Comparison of ENCODE assay signal across 15 mouse cellular contexts in the genomic region with DNA sequence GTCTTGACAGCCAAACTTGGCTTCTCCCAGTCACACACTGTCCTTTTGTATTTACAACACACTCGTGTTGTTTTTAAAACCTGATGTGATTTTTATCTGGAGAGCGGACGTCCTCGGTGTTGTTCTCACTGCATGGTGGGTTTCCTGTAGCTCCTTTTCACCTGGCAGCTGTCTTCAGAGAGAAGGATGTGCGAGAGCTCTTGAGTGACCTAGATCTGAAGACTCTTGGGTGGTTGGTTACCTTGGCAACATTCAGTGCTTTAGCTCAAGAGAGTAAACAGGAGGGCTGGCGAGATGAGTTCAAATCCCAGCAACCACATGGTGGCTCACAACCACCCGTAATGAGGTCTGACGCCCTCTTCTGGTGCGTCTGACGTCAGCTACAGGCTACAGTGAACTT. TPM values are rescaled to one million over a fixed set of nuclear protein-coding genes. Genes with fewer than 3 reads are reported as not detected.
A peak's percentile ranks its signal among the peaks of the same experiment; 100 is the strongest.
DNase-seq lines count a peak whose midpoint lies in the region; ATAC-seq and TF ChIP-seq lines count a peak whose summit lies in the region.
"Had no signal": no experiment of that assay in that cellular context is flagged by ENCODE, and none has a peak within 500 bp of the region (broad histone marks: within the 10 kb centered on the region; RNA-seq: fewer than 3 reads in every experiment).

No protein-coding gene starts in this region.

- no peaks in the 10 kb centered on the region for H3K27me3 ChIP-seq in hindbrain, embryonic 11.5 days (ENCODE audit: control insufficient read depth, insufficient read depth, low read length)
- no peaks in the 10 kb centered on the region for H3K27me3 ChIP-seq in hindbrain, embryonic 14.5 days (ENCODE audit: control insufficient read depth, insufficient read depth, low read length)
- H3K27me3 ChIP-seq in ES-Bruce4 (ENCODE audit: control insufficient read depth, insufficient read depth, low read length, poor library complexity, severe bottlenecking), result no peaks in the 10 kb centered on the region
- H3K27me3 ChIP-seq in thymus, adult 2 months (ENCODE audit: control insufficient read depth, insufficient read depth, low read length), result no peaks in the 10 kb centered on the region
- H3K27me3 ChIP-seq in cerebellum, adult 2 months (ENCODE audit: control insufficient read depth, insufficient read depth, low read length), result no peaks in the 10 kb centered on the region
- H3K27me3 ChIP-seq: limb, embryonic 12.5 days had no signal

- no peaks in the 10 kb centered on the region for H3K9me3 ChIP-seq in hindbrain, embryonic 11.5 days (ENCODE audit: control insufficient read depth, low read length)
- no peaks in the 10 kb centered on the region for H3K9me3 ChIP-seq in hindbrain, embryonic 14.5 days (ENCODE audit: control insufficient read depth, low read length)
- no peaks in the 10 kb centered on the region for H3K9me3 ChIP-seq in ES-Bruce4 (replicated peaks; ENCODE audit: control insufficient read depth, insufficient read depth, low read length, poor library complexity, severe bottlenecking)
- H3K9me3 ChIP-seq: limb, embryonic 12.5 days had no signal

- peak; percentile 33 for DNase-seq in hindbrain, embryonic 11.5 days (ENCODE audit: low spot score)
- DNase-seq in hindbrain, embryonic 14.5 days (ENCODE audit: low spot score), result no peak
- DNase-seq in induced T-regulatory cell, adult 2 months (ENCODE audit: low read depth), result peak; percentile 96
- peak; percentile 71 for DNase-seq in thymus, adult 2 months
- no peak for DNase-seq in adrenal gland, postnatal 10 days
- DNase-seq in ovary, postnatal 10 days (ENCODE audit: low spot score), result no peak
- DNase-seq in cerebellum, adult 2 months, result no peak
- DNase-seq: adrenal gland, adult 2 months; cerebellum, adult 11-12 months; gastrocnemius, postnatal 14 days; heart, postnatal 14 days; kidney, postnatal 25 days had no signal

- H3K36me3 ChIP-seq in hindbrain, embryonic 11.5 days (ENCODE audit: control insufficient read depth, insufficient read depth, low read length), result no peaks in the 10 kb centered on the region
- no peaks in the 10 kb centered on the region for H3K36me3 ChIP-seq in hindbrain, embryonic 14.5 days (replicated peaks; ENCODE audit: control insufficient read depth, insufficient read depth)
- H3K36me3 ChIP-seq in ES-Bruce4 (ENCODE audit: control insufficient read depth, insufficient read depth, low read length, poor library complexity, severe bottlenecking), result no peaks in the 10 kb centered on the region
- H3K36me3 ChIP-seq in thymus, adult 2 months (ENCODE audit: control insufficient read depth, insufficient read depth, low read length), result no peaks in the 10 kb centered on the region
- H3K36me3 ChIP-seq: limb, embryonic 12.5 days had no signal

- no peak for TF ChIP-seq POLR2A in ES-Bruce4 (IDR thresholded peaks at IDR 0.05; ENCODE audit: insufficient read depth, low read length)
- no peak for TF ChIP-seq POLR2A in thymus, adult 2 months (IDR thresholded peaks at IDR 0.05; ENCODE audit: control insufficient read depth, extremely low read depth, insufficient read depth, low read length, poor library complexity)
- TF ChIP-seq POLR2A in cerebellum, adult 2 months (IDR thresholded peaks at IDR 0.05; ENCODE audit: borderline replicate concordance, insufficient read depth, low read length), result no peak

- no peak for ATAC-seq in hindbrain, embryonic 11.5 days (ENCODE audit: low FRiP score)
- ATAC-seq in hindbrain, embryonic 14.5 days (ENCODE audit: low FRiP score), result no peak

- H3K4me1 ChIP-seq in hindbrain, embryonic 11.5 days (replicated peaks; ENCODE audit: control insufficient read depth, insufficient read depth, low read length), result no peaks in the 10 kb centered on the region
- H3K4me1 ChIP-seq in hindbrain, embryonic 14.5 days (replicated peaks; ENCODE audit: control insufficient read depth, insufficient read depth, low read length), result peaks cover 11% of the 10 kb centered on the region; the same call in 1 of the 2 replicates
- peaks cover 7% of the 10 kb centered on the region for H3K4me1 ChIP-seq in ES-Bruce4 (ENCODE audit: control insufficient read depth, insufficient read depth, low read length)
- H3K4me1 ChIP-seq in thymus, adult 2 months (replicated peaks; ENCODE audit: control insufficient read depth, insufficient read depth, low read length), result peaks cover 45% of the 10 kb centered on the region
- no peaks in the 10 kb centered on the region for H3K4me1 ChIP-seq in cerebellum, adult 2 months (ENCODE audit: control insufficient read depth, insufficient read depth, low read length)

- no peak overlapping the region for H3K9ac ChIP-seq in hindbrain, embryonic 11.5 days (ENCODE audit: low read depth, low read length)
- H3K9ac ChIP-seq in hindbrain, embryonic 14.5 days, result no peak overlapping the region
- H3K9ac ChIP-seq in ES-Bruce4 (ENCODE audit: low read depth, poor library complexity, severe bottlenecking), result no peak overlapping the region
- H3K9ac ChIP-seq: limb, embryonic 12.5 days had no signal

- 15% methylated on average over 10 of the region's 10 CpGs for WGBS in hindbrain, embryonic 11.5 days
- 10% methylated on average over 10 of the region's 10 CpGs for WGBS in hindbrain, embryonic 14.5 days
- WGBS in thymus, adult 2 months, result 7% methylated on average over 10 of the region's 10 CpGs
- 42% methylated on average over 10 of the region's 10 CpGs for WGBS in cerebellum, adult 2 months

- H3K4me3 ChIP-seq in hindbrain, embryonic 11.5 days (ENCODE audit: low read depth, low read length), result no peak overlapping the region
- H3K4me3 ChIP-seq in hindbrain, embryonic 14.5 days (replicated peaks; ENCODE audit: low read length), result no peak overlapping the region
- no peak overlapping the region for H3K4me3 ChIP-seq in ES-Bruce4 (ENCODE audit: low read depth, low read length)
- no peak overlapping the region for H3K4me3 ChIP-seq in thymus, adult 2 months (ENCODE audit: control insufficient read depth, insufficient read depth, low read length)
- H3K4me3 ChIP-seq in cerebellum, adult 2 months (replicated peaks; ENCODE audit: insufficient read depth, low read depth, low read length), result no peak overlapping the region
- H3K4me3 ChIP-seq: limb, embryonic 12.5 days had no signal

- TF ChIP-seq EP300 in ES-Bruce4 (IDR thresholded peaks at IDR 0.05; ENCODE audit: insufficient read depth, low read depth, low read length), result no peak

- peak; percentile 44 for TF ChIP-seq CTCF in ES-Bruce4 (IDR thresholded peaks at IDR 0.05; ENCODE audit: low read depth, low read length)
- TF ChIP-seq CTCF in thymus, adult 2 months (IDR thresholded peaks at IDR 0.05; ENCODE audit: borderline replicate concordance, control insufficient read depth, extremely low read depth, insufficient read depth, low read length, poor library complexity), result no peak
- TF ChIP-seq CTCF in cerebellum, adult 2 months (IDR thresholded peaks at IDR 0.05; ENCODE audit: borderline replicate concordance, insufficient read depth, low read depth, low read length), result no peak

- no peak overlapping the region for H3K27ac ChIP-seq in hindbrain, embryonic 11.5 days (ENCODE audit: low read depth, low read length)
- H3K27ac ChIP-seq in hindbrain, embryonic 14.5 days, result no peak overlapping the region
- H3K27ac ChIP-seq in ES-Bruce4 (ENCODE audit: insufficient read depth, low read length), result peak overlapping the region; percentile 96
- H3K27ac ChIP-seq in thymus, adult 2 months (ENCODE audit: control insufficient read depth, insufficient read depth, low read length), result peak overlapping the region; percentile 86
- no peak overlapping the region for H3K27ac ChIP-seq in cerebellum, adult 2 months (ENCODE audit: insufficient read depth, low read length)
- H3K27ac ChIP-seq: limb, embryonic 12.5 days; macrophage had no signal

- no peak overlapping the region for H3K4me2 ChIP-seq in hindbrain, embryonic 11.5 days (replicated peaks; ENCODE audit: low read depth, low read length)
- no peak overlapping the region for H3K4me2 ChIP-seq in hindbrain, embryonic 14.5 days (replicated peaks)
- H3K4me2 ChIP-seq: limb, embryonic 12.5 days had no signal

RNA-seq across cellular contexts. Expression of a gene that starts 4.7 kb away (rescaled TPM):
- polyA plus RNA-seq in hindbrain, embryonic 11.5 days (2014; fragmentation: Nextera tagmentation; extraction: Ambion mirVana), result 0.46 and 0.80 TPM in 2 replicates
- polyA plus RNA-seq in hindbrain, embryonic 14.5 days (2014; fragmentation: Nextera tagmentation; extraction: Ambion mirVana), result 0.29 and 0.48 TPM in 2 replicates
- 0.27 and 0.58 TPM in 2 replicates for polyA plus RNA-seq in ES-Bruce4 (2011; ENCODE audit: insufficient read depth, insufficient read length, low read depth, missing spikeins)
- polyA plus RNA-seq in thymus, adult 2 months (2012; rRNA removed), result 3.1 and 3.4 TPM in 2 replicates
- total RNA-seq in adrenal gland, postnatal 10 days (2021), result under 1 TPM; 0.15 to 0.18 TPM
- polyA plus RNA-seq in cerebellum, adult 2 months (2012; rRNA removed), result 1.6 and 1.8 TPM in 2 replicates
- total RNA-seq: adrenal gland, adult 2 months; gastrocnemius, postnatal 14 days; heart, postnatal 14 days had no signal

RNA-seq across cellular contexts. Expression of a gene that starts 7.8 kb away (rescaled TPM):
- polyA plus RNA-seq in hindbrain, embryonic 11.5 days (2014; fragmentation: Nextera tagmentation; extraction: Ambion mirVana), result 27.4 and 27.8 TPM in 2 replicates
- 14.3 and 14.9 TPM in 2 replicates for polyA plus RNA-seq in hindbrain, embryonic 14.5 days (2014; fragmentation: Nextera tagmentation; extraction: Ambion mirVana)
- polyA plus RNA-seq in ES-Bruce4 (2011; ENCODE audit: insufficient read depth, insufficient read length, low read depth, missing spikeins), result 135 and 137 TPM in 2 replicates
- polyA plus RNA-seq in thymus, adult 2 months (2012; rRNA removed), result 63.4 and 63.5 TPM in 2 replicates
- total RNA-seq in adrenal gland, postnatal 10 days (2021), result 10 to 100 TPM; 30.4 to 35.0 TPM
- polyA plus RNA-seq in cerebellum, adult 2 months (2012; rRNA removed), result 34.7 and 35.7 TPM in 2 replicates

Comparison
In these comparisons a context has a peak if more than half of its experiments do, and no peak if none do; other contexts are left out.
1. DNase-seq: peak in hindbrain, embryonic 11.5 days (single experiment), induced T-regulatory cell, adult 2 months (single experiment) and thymus, adult 2 months (single experiment); none in hindbrain, embryonic 14.5 days (single experiment), adrenal gland, postnatal 10 days (single experiment), ovary, postnatal 10 days (single experiment) and cerebellum, adult 2 months (0 of 2).
2. H3K27ac ChIP-seq: peak in ES-Bruce4 (single experiment) and thymus, adult 2 months (single experiment); none in hindbrain, embryonic 11.5 days (single experiment), hindbrain, embryonic 14.5 days (single experiment) and cerebellum, adult 2 months (single experiment).